Mouse (Mus musculus) gastrocnemius, postnatal 10 days (tissue): ENCODE measurements at regions not wholly inside any gene's neighbourhood (a gene's known extent, or its start where the extent isn't known, plus 50 kb on each side); places are given as distances from the start of the nearest gene placed in this dataset.
A peak's percentile ranks its signal among the peaks of the same experiment; 100 is the strongest.

Source experiments
- DNase-seq: peaks from one replicate; pipeline ENCODE4 v3.0.0; 2021; ENCODE audit warnings: mixed read lengths

DNA sequence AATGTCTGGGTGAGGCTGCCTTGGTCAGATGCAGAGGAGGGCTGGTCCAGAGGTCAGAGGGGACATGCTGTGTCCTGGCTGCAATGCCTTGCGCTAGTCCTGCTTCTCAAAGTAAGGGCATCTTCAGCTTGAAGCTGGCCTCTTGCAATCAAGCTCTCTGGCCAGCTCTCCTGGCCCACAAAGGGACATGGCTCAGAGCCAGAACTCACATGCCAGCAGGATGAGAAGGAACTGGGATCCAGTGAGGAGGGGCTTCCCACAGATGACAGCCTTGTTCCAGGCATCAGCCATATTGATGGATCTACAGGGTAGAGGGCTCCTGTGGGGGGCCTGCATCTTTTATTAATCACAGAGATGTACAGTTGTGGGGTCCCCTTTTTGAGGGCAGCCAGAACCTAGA, 445.1 kb upstream of the Mgmt start:
- DNase-seq, result peak; percentile 13

GRCm38 (mm10) chr7:136451672-136452361, 442.6 kb upstream of the Mgmt start:
- DNase-seq, result no peak

DNA sequence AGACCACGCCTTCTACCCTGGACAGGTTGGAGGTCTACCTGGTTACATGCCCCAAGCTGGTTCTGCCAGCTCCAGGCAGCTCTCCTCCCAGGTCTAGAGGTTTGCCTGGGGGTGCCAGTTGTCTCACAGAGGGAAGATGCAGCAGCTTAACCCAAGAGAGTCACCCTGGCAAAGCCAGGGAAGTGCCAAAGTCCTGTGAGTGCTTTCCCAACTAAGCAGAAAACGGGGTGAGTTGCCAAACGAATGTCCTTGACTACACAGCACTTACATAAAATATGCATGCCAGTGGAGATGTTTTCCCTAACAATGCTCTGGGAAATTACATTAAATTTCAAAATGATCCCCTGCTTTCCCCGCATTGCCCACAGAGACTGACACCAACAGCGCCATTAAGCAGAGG, 441.9 kb upstream of the Mgmt start:
- no peak for DNase-seq

DNA sequence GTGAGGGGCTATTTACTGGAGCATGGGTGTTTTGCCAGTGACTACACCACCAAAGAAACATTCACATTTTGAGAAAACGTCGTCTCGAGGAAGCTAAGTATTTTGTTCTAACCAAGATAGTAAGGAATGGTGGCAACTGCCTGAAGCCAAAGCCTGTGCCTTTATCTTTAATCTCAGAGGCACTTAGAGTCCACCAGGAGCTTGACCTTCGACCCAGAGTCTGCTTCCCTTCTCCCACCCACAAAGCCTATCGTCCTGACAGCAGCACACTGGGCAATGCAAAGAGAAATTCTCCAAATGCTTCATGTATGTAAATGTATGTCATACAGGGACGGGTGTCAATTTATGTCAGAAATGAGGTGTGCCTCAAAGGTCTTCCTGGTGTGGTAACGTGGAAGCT, 437.2 kb upstream of the Mgmt start:
- DNase-seq, result no peak

- DNase-seq, result no peak
Observed at GRCm38 (mm10) chr7:136457867-136458448, 436.5 kb upstream of the Mgmt start.

GRCm38 (mm10) chr7:136477135-136477534, 417.3 kb upstream of the Mgmt start:
- DNase-seq, result no peak

- DNase-seq, result no peak
Observed at GRCm38 (mm10) chr7:136480641-136481202, 413.7 kb upstream of the Mgmt start.

- no peak for DNase-seq
Observed at GRCm38 (mm10) chr7:136483237-136483636, 411.2 kb upstream of the Mgmt start.

DNA sequence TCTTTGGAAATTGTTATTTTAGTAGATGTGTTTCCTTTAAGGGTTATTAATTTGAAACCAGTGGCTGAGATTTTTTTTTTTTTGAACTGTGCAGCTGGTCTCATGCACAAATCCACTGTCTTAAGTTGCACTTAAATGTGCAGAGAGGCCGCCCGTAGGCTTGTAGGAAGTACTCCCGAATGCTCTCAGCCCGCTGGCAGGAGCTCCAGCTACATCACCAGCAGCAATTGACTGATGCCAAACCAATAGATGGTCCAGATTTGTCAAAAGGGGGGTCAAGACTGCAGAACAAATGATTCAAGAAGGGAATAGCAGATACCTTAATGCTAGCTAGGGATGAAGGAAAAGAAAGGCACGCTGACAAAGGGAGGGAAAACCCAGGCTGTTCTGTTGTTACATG, 406.9 kb upstream of the Mgmt start:
- DNase-seq, result no peak

GRCm38 (mm10) chr7:136494862-136495261, 399.6 kb upstream of the Mgmt start:
- no peak for DNase-seq

GRCm38 (mm10) chr7:136496335-136497242, 397.8 kb upstream of the Mgmt start:
- DNase-seq, result no peak

GRCm38 (mm10) chr7:136500059-136500458, 394.4 kb upstream of the Mgmt start:
- DNase-seq, result no peak

DNA sequence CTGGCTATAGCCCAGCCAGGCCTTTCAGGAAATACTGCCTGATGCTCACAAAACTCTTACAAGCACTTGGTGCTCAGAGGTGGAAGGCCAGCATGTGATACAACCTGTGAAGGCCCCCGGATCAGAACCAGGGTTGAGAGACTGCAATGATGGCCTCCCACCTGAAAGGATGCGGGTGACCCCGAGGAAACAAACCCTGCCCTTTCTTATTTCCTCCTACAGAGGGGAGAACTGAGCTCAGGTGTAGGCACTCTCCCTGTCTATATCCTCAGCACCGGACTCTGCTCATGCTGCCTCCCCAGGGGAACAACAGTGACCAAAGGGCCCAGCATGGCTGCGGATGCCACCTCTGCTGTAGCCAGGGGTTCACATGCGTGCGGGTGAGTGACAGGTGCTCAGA, 393.3 kb upstream of the Mgmt start:
- DNase-seq, result no peak

GRCm38 (mm10) chr7:136501855-136502847, 392.3 kb upstream of the Mgmt start:
- no peak for DNase-seq

DNA sequence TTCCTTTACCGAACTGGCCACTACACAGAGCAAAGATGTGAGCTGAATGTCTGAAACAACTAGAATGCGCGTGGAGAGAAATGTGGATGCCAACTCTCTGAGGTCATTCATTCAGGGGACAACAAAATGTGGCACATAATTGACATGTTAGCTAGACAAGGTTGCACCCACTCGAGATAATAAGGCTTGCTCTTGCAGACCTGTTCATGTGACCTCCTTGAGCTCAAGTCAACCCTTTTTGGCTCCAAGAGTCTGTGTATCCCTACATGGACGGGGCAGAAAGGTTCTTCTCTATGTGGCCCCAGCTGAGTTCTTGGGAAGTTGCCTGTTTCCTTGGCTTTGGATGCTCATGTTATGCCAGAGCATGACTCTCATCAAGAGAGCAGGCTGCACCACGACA, 383.0 kb upstream of the Mgmt start:
- no peak for DNase-seq

- no peak for DNase-seq
Observed at GRCm38 (mm10) chr7:136515376-136515775, 379.0 kb upstream of the Mgmt start.

DNA sequence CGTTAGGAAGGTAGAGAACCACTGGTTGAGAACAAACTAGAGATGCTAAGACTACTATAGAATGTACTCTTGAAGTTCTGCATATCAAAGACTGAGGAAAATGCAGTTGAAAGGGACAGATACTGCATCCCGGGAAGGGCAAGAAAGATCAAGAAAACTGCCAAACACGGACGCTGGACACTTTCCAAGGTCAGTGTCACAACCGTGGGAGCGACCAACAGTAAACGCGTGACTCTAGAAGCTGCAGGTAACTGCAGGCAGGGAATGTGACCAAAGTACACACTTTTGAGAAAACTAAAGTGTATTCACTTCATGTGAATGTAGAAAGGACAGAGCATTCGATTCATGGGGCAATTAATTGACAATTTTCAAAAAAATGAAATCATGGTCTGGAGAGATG, 368.6 kb upstream of the Mgmt start:
- no peak for DNase-seq

DNA sequence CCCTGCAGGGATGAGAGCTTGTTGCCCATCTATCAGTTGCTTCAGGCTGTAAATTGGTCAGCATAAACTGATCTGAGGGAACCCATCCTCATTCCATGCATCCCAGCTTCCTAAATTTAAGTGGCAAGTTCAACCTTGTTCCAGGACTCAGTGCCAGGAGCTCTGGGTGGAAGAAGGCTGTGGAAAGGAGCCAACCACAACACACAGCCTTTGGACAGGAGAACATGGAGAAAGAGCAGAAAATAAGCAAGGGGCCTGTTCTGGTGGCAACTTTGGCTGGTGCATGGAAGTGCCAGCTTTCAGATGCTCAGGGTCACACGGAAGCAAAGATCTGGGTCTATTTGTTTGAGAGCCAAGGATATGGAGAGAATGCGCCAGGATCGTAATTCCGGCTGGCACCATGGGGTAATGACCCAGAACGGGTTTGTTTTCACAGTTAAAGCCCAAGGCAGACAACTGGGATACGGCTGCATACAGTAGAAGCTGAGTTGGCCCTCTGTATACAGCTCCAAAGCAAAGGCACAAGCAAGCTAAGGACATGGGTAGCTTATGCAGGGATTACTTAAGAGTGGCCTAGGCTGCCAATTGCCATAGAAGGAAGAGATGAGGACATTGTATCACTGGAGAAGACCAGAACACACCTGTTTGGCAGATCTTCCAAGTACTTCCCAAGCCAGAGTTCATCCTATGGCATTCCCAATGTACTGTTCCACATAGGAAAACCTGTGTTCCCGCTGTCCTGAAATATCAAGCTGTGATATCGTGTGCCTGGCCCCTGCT, 364.2 kb upstream of the Mgmt start:
- no peak for DNase-seq

DNA sequence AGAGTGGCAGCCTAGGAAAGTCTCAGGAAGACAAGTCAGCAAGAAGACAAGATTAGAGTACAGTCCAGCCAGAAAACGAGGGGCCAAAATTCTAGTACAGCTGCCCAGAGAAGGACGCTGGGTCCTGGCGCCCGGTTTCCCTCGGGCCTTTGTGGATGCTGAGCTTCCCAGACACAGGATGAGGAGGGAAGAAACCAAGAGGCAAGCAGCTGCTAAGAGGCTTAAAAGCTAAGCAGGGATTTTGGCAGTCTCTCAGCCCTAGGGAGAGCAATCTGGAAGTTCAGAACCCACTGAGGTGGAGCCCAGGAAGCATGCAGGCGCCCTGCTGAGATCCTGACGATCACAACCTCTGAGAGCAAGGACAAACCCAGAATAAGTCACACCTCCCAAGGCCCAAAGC, 363.1 kb upstream of the Mgmt start:
- DNase-seq, result peak; percentile 29

GRCm38 (mm10) chr7:136541876-136542655, 352.3 kb upstream of the Mgmt start:
- DNase-seq, result no peak
